Mouse (Mus musculus): Measurements from ENCODE around the gene Slc22a17.

- no peak for TF ChIP-seq CTCF (IDR thresholded peaks at IDR 0.05; ENCODE audit: control insufficient read depth, insufficient read depth, insufficient read length)
- no peak for TF ChIP-seq USF1 (IDR thresholded peaks at IDR 0.05; ENCODE audit: low read depth)
- no peak for TF ChIP-seq MYOD1 (IDR thresholded peaks at IDR 0.05; ENCODE audit: control insufficient read depth, insufficient read length, low read depth)
- TF ChIP-seq MAX (IDR thresholded peaks at IDR 0.05), result no peak
- no peak for TF ChIP-seq CEBPB (IDR thresholded peaks at IDR 0.05; ENCODE audit: low read depth)
- no peak for TF ChIP-seq FOSL1 (IDR thresholded peaks at IDR 0.05; ENCODE audit: insufficient read depth, low read length, poor library complexity, severe bottlenecking)
- no peak for TF ChIP-seq MYOG (IDR thresholded peaks at IDR 0.05; ENCODE audit: control insufficient read depth, extremely low read depth, insufficient read length)
Measured at GRCm38 (mm10) chr14:54958503-54958902, 45.6 kb upstream of the Slc22a17 start.
